Mouse (Mus musculus) right cerebral cortex, postnatal 36 days (tissue): ENCODE results near the gene Rplp2.

Experiments
- DNase-seq, 2 experiments: peaks; one replicate each; pipeline ENCODE4 v3.0.0; 2022; ENCODE audit warnings: low spot score in 2 of 2, mixed read lengths in 1 of 2

Gene Rplp2

DNA sequence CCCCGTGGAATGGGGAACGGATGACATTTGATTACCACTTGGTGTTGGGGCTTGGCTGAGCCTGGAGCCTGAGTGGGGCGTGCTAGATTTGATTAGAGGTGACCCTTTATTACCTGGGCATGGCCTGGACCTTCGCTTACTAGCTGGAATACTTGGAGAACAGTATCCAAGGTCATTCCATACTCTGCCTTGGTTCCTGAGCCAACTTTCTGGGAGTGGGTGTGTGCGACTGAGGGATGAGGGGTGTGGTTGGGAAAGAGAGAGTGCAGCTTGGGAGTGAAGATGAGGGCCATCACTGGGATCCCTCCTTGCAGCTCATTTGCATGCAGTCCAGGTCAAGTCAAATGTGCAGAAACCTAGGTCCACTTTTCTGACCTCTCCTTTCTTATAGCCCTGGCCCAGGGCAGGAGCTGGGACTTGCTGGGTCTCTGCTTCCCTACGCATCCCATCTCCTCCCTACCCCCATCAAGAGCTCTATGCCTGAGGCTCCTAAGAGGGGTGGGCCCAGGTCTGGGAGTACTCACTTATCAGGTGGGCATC, 36.0 kb downstream of the Rplp2 start:
- DNase-seq = no peak

DNA sequence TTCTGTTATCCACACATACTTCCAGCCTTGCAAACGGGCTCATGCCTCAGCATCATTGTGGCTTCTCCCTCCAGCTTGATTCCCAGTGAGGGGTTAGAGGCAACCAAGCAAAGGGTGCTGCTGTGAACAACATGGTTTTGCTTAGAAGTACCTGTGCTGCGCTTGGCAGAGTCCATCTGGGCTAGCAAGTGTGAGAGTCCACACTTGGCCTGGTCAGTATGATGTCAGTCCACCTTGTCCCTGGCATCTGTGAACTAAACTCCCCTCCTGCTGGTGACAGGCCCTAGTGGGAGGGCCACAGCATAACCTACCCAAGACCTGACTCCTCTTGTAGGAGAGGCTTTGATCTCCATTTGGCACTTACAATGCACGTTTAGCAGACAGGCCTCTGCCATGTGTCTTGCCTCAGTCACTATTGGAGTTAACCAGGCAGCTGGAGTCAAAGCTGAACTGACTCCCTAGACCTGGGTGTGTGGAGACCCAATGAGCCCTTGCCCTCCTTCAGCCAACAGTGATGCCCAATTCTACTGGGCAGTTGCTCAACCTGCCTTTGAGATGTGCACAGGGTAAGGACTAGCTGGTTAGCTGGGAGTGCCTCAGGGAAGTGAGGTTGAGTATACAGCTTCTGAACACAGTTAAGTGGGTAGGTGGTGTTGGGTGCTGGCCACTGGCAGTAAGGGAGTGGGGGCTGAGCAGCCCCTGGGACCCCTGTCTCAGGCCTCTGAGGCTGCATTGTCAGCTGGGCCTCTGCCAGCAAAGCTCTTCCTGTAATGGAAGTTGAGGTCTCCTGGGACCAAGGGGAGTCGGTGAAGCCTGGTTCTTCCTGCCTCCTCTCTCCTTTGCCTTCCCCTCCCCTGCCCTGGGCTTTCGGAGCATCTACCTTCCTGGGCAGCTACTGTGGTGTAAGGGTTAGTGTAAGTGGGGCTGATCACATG, 37.3 kb downstream of the Rplp2 start:
- no peak for DNase-seq

DNA sequence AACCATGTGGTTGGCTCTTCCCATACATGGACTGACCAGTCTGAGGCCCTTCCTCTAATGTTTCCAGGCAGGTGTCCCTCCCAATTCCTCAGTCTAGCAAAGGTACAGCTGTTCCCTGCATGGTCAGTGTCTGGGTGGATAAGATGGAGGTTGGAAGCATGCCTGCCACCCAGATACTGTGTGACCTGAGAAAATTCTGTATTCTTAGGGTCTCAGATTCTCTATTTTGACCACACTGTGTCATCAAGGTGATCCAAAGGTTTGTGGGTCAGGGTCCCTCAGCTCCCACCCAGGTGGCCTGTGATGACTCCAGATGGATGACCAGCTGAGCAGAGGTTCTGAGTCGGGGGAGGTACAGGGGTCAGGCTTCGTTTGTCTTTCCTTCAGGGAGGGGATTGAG, 38.0 kb downstream of the Rplp2 start:
- DNase-seq = no peak

DNA sequence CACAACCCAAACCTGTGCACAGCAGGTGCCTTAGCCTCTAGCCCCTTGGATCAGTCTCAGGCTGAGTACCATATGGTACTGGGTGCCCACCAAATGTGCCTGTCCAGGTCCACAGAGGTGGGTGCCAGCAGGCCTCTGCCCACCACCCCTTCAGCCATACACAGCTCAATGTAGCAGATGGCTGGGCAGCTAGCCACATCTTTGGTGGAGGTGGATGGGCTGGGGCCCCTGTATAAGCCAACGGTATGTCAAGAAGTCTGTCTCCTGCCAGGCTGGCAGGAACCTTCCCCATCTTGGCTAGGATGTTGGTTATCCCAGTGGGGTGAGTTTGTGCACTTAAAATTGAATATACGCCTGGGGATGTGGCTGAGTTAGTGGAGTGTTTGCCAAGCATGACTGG, 38.4 kb downstream of the Rplp2 start:
- DNase-seq = no peak

DNA sequence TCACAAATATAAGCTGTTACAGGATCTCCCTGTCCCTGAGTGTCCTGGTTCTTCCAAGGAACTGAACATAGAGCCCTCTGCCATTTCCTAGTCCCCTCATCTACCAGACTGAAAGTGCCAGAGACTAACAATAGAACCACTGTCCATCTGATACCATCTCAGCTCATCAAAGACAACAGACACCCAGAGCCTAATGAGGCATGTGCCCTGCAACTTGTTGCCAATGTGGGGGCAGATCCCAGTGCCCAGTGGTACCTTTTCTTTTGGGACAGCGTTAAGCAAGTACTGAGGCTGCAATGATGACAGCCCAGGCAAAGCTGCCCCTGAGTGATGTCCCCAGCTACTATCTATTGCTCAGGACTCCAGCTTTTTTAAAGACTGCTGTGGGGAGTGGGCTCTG, 39.1 kb downstream of the Rplp2 start:
- no peak for DNase-seq

DNA sequence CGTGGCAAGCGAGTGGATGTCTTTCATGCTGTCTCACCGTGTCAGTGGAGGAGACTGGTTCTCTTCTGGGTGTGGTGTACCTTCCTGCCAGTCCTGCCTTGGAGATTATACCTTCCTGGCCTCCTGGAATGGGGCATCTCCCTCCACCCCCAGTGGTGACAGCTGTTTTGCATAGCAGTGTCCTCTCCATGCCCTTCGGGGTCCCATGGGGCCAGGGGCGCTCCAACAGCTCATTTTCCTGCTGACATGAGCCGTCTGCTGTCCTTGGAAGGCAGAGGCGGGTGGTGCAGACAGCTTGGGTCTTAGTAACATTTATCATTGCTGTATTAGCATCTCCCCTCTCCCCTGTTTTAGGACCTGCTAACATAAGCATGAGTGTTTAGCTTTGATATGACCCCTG, 40.0 kb downstream of the Rplp2 start:
- DNase-seq = no peak

DNA sequence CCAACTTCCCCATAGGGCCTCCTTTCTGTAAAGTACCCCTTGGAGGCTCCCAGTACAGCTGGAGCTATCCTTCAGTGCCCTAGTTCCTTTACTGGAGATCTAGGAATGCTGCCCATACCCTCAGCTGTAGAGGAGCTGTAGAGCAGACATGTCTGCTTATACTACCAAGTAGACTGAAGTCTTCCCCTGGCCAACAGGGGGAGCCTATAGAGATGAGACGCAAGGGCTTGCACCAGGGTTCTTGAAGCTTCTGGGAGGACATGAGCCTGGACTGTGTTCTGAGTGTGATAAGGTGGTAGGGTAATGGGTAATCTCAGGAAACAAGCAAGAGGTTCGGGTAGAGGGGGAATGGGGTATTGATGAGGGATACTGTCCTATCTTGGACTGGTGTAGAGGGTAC, 44.0 kb downstream of the Rplp2 start:
- no peak for DNase-seq

DNA sequence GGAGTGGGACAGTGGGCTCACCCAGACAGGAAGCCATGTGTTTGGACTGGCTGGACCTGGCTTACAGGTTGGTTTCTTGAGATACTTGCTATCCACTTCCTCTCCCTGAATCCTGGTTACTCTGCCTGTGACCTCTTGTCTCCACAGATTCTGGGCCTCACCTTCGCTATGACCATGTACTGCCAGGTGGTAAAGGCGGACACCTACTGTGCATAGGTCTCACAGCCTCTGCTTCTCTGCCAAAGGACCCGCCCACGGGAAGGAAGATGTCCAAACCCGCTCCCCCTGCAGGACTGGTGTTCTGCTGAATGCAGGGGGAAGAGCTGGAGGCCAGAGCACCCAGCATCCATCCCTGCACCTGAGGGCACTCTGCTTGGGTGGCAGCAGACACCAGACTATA, 45.6 kb downstream of the Rplp2 start:
- DNase-seq = no peak

DNA sequence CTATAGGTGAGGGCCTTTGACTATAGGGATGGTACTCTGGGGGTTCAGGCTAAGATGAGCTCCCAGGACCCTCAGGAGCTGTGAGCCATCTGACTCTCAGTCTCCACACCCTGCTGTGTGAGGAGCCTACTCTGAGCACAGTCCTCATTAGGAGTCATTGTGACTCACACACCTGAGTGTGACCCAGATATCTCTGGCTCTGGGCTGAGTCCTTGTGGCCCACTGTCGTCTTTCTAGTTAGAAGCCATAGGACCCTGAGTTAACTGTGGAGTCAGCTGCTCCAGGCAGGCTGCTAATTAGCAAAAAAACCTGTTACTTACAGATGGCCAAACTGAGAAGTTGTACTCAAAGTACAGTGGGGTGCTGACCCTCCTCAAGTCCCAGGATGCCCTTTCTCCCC, 46.6 kb downstream of the Rplp2 start:
- no peak for DNase-seq

DNA sequence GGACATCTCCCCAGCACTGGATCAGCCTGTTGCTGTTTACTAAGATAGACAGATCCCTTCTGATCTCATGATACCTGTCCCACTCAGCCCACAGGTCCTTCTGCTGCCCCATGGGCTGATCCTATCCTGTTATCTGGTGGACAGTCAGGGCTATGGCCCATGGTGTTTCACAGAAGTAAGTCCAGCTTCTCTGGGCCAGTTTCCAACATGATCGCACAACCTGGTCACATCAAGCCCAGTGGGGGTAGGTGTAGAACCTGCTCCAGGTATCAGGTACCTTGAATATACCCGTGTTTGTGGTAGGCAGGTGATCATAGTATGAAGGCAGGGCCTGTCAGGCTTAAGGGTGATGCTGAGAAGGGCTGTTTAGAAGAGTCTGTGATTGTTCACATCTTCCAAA, 48.2 kb downstream of the Rplp2 start:
- no peak for DNase-seq

DNA sequence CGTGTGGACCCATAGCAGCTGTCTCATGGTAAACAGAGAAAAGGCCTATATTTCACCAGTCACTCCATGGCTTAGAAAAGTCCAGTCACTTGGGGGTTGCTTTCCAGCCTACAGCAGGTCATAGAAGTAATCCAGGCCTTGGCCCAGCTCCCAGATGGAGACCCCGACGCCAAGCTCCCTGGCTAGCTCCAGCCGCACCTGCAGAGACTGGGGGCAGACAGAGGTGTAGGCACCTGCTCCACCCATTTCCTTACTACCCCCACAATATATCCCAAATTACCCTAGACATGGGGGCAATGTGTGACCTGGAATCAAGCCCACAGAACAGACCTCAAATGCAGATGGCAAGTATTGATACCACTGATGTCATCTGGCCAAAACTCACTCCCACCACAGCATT, 48.8 kb downstream of the Rplp2 start:
- DNase-seq = no peak

DNA sequence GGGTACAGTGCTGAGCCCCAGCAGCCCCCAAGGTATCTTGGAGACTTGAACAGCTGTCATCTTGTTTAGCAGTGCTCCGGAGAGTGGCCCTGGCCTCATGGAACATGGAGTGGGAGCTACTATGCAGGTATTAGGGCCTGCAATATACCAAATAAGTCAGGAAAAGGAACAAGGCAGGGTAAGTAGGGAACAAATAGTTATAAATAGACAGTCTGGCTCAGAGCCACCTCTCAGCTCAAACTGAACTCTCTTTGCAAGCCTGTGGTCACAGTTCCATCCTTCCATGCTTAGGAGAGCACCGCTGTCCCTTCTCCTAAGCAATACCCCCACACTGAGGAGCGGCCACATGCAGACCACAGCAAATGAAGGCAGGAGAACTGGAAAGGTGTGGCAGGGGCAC, 50.4 kb downstream of the Rplp2 start:
- no peak for DNase-seq
